Mouse (Mus musculus) embryonic stem cell, embryonic (primary cell): ENCODE measurements around the gene Shox2.

Source experiments
- CTCF ChIA-PET, 4 experiments: fragments of 300-600 bp in 2 of 4; fragments of 350-600 bp in 2 of 4; sonication (Branson Sonifier 250); formaldehyde crosslinking; loops; one replicate each; lab custom pipeline; 2022; ENCODE audit warnings: inconsistent platforms in 2 of 4; lab: Charles Lee
- POLR2A ChIA-PET, 4 experiments: fragments of 300-600 bp in 2 of 4; fragments of 350-600 bp in 2 of 4; sonication (Branson Sonifier 250); formaldehyde crosslinking; loops; one replicate each; lab custom pipeline; 2022; ENCODE audit warnings: antibody characterized with exemption in 4 of 4, inconsistent platforms in 1 of 4; lab: Charles Lee

Gene Shox2

GRCm38 (mm10) chr3:66970661-66971331, 10.8 kb downstream of the Shox2 start:
- ChIA-PET POLR2A (interaction anchor here in 2 of 4 experiments (0.7 to 1.5 kb wide), 2 partner anchors 15 to 494 kb away, joined by 3 to 4 read pairs; no protein-coding TSS in a partner anchor), CTCF (no interaction called here)

GRCm38 (mm10) chr3:66970261-66970660, 11.3 kb downstream of the Shox2 start:
- ChIA-PET POLR2A (interaction anchor here in 2 of 4 experiments (0.7 to 1.5 kb wide), 2 partner anchors 16 to 494 kb away, joined by 3 to 4 read pairs; no protein-coding TSS in a partner anchor), CTCF (no interaction called here)

- ChIA-PET POLR2A (no interaction called here), CTCF (interaction anchor here in 1 of 4 experiments (0.6 kb wide), 1 partner anchor 229 kb away, joined by 3 read pairs; no protein-coding TSS in a partner anchor)
Measured at GRCm38 (mm10) chr3:66967508-66967907, 14.1 kb downstream of the Shox2 start.

GRCm38 (mm10) chr3:66964884-66965283, 16.7 kb downstream of the Shox2 start:
- ChIA-PET POLR2A (no interaction called here), CTCF (no interaction called here)

- CTCF ChIA-PET, result interaction anchor here in 1 of 4 experiments (0.5 kb wide), 1 partner anchor 113 kb away, joined by 6 read pairs; no protein-coding TSS in a partner anchor
- POLR2A ChIA-PET, result no interaction called here
Measured at GRCm38 (mm10) chr3:66959972-66960371, 21.6 kb downstream of the Shox2 start.

GRCm38 (mm10) chr3:66955126-66955525, 26.4 kb downstream of the Shox2 start:
- CTCF ChIA-PET, result no interaction called here
- POLR2A ChIA-PET, result no interaction called here

- ChIA-PET POLR2A (no interaction called here), CTCF (interaction anchor here in 1 of 4 experiments (0.6 kb wide), 1 partner anchor 378 kb away, joined by 3 read pairs; no protein-coding TSS in a partner anchor)
Measured at GRCm38 (mm10) chr3:66939675-66940074, 41.9 kb downstream of the Shox2 start.

GRCm38 (mm10) chr3:66922436-66922835, 59.1 kb downstream of the Shox2 start:
- ChIA-PET CTCF (no interaction called here), POLR2A (no interaction called here)
